Mouse (Mus musculus) lung, embryonic 15.5 days (tissue): ENCODE measurements around the gene Stt3b. TPM values are rescaled to one million over a fixed set of nuclear protein-coding genes. Genes with fewer than 3 reads are reported as not detected.
A peak's percentile ranks its signal among the peaks of the same experiment; 100 is the strongest.

Experiments
- ATAC-seq: fragments of 200-750 bp; cut with Nextera tagmentation; 2 replicates; pipeline ENCODE4 v1.8.0; 2017; ENCODE audit warnings: moderate number of reproducible peaks, borderline replicate concordance; ENCODE audit not compliant: low FRiP score, low TSS enrichment; ENCODE audit errors: extremely low read depth
- H3K27ac ChIP-seq: fragments of 300-500 bp; sonication (generic); 2 replicates; pipeline ENCODE4 v1.5.1; 2015; ENCODE audit warnings: moderate library complexity, mild to moderate bottlenecking, inconsistent platforms
- H3K27me3 ChIP-seq: fragments of 300-500 bp; sonication (generic); 2 replicates; pipeline ENCODE4 v1.6.1; 2015; ENCODE audit warnings: inconsistent platforms
- H3K36me3 ChIP-seq: fragments of 300-500 bp; sonication (generic); 2 replicates; pipeline ENCODE4 v1.6.1; 2015; ENCODE audit warnings: inconsistent platforms
- H3K4me1 ChIP-seq: fragments of 300-500 bp; sonication (generic); 2 replicates; pipeline ENCODE4 v1.6.1; 2015; ENCODE audit warnings: inconsistent platforms
- H3K4me2 ChIP-seq: fragments of 300-500 bp; sonication (generic); 2 replicates; pipeline ENCODE4 v1.6.1; 2015; ENCODE audit warnings: inconsistent platforms, mild to moderate bottlenecking, moderate library complexity
- H3K4me3 ChIP-seq: fragments of 300-500 bp; sonication (generic); 2 replicates; pipeline ENCODE4 v1.5.1; 2015; ENCODE audit warnings: mild to moderate bottlenecking, inconsistent platforms
- H3K9ac ChIP-seq: fragments of 300-500 bp; sonication (generic); 2 replicates; pipeline ENCODE4 v1.6.1; 2015; ENCODE audit warnings: inconsistent platforms
- H3K9me3 ChIP-seq: fragments of 300-500 bp; sonication (generic); 2 replicates; pipeline ENCODE4 v1.6.1; 2016; ENCODE audit warnings: inconsistent platforms
- WGBS: fragments of 180-500 bp; shearing (Covaris S2); methylation state at CpG from one replicate; pipeline ENCODE4 v1.1.7; 2015; 5-methylcytosine and 5-hydroxymethylcytosine counted together
- polyA plus RNA-seq: library from polyadenylated mRNA; unstranded; fragments of >200 nt; fragmentation: Nextera tagmentation; extraction: Ambion mirVana; gene quantifications from 2 replicates; pipeline ENCODE4 v1.2.1, GENCODE M21; 2015

Gene Stt3b
- 98.0 and 103 TPM in 2 replicates for polyA plus RNA-seq

- no peaks in the 10 kb centered on the region for H3K27me3 ChIP-seq
- under 1% methylated on average over 89 of the region's 91 CpGs for WGBS
- peak; percentile 95 for ATAC-seq
- no peaks in the 10 kb centered on the region for H3K9me3 ChIP-seq
- H3K4me3 ChIP-seq: peak within 1 kb of the TSS; percentile 63
- H3K9ac ChIP-seq: peak within 1 kb of the TSS; percentile 97
- peak within 1 kb of the TSS; percentile 59 for H3K4me2 ChIP-seq
- no peaks in the 10 kb centered on the region for H3K36me3 ChIP-seq
- peak within 1 kb of the TSS; percentile 99 for H3K27ac ChIP-seq
- peaks cover 27% of the 10 kb centered on the region for H3K4me1 ChIP-seq
These were observed at the start of gene Stt3b for GRCm38 (mm10) chr9:115310346-115311222. Stt3b (minus strand) TSS chr9:115310421.

DNA sequence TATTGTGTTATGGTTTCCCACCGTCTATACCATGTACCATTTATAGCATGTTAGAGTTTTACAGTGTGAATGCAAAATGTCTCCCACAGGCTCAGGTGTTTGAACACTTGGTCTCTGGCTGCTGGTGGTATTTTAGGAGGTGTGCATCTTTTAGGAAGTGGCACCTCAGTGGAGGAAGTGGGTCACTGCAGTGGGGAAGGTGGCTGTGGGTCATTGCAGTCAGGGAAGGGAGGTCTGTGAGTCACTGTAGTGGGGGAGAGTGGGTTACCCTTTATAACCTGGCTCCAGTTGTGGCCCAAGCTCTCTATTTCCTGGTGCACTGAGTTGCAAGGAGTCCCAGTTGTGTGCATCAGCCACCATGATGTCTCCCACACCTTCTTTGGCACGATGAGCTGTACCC is 48.2 kb upstream of the Stt3b start:
- Histone ChIP-seq H3K4me1 (peaks cover 14% of the 10 kb centered on the region), H3K27ac (no peak overlapping the region), H3K4me3 (no peak overlapping the region), H3K9me3 (no peaks in the 10 kb centered on the region), H3K27me3 (no peaks in the 10 kb centered on the region), H3K36me3 (no peaks in the 10 kb centered on the region), H3K4me2 (no peak overlapping the region), H3K9ac (no peak overlapping the region)
- WGBS: 91% methylated on average over 2 of the region's 2 CpGs
- no peak for ATAC-seq

GRCm38 (mm10) chr9:115357996-115358395 is 47.8 kb upstream of the Stt3b start:
- H3K4me2 ChIP-seq: no peak overlapping the region
- no peak overlapping the region for H3K27ac ChIP-seq
- H3K9ac ChIP-seq: no peak overlapping the region
- H3K27me3 ChIP-seq: no peaks in the 10 kb centered on the region
- no peaks in the 10 kb centered on the region for H3K9me3 ChIP-seq
- 83% methylated on average over 1 of the region's 1 CpGs for WGBS
- no peak for ATAC-seq
- no peaks in the 10 kb centered on the region for H3K36me3 ChIP-seq
- H3K4me3 ChIP-seq: no peak overlapping the region
- H3K4me1 ChIP-seq: peaks cover 14% of the 10 kb centered on the region

- no peak overlapping the region for H3K9ac ChIP-seq
- H3K4me1 ChIP-seq: peaks cover 14% of the 10 kb centered on the region
- H3K36me3 ChIP-seq: no peaks in the 10 kb centered on the region
- H3K27me3 ChIP-seq: no peaks in the 10 kb centered on the region
- H3K9me3 ChIP-seq: no peaks in the 10 kb centered on the region
- peak overlapping the region; percentile 30 for H3K4me2 ChIP-seq
- ATAC-seq: peak; percentile 73
- H3K27ac ChIP-seq: peak overlapping the region; percentile 9
- WGBS: 42% methylated on average over 19 of the region's 19 CpGs
- no peak overlapping the region for H3K4me3 ChIP-seq
These were observed 46.7 kb upstream of the Stt3b start for GRCm38 (mm10) chr9:115356731-115357458.

GRCm38 (mm10) chr9:115355972-115356371 is 45.8 kb upstream of the Stt3b start:
- H3K4me2 ChIP-seq: 0 out of 2 replicates have a peak overlapping the region, but pooled peaks have one; percentile 30
- no peak overlapping the region for H3K9ac ChIP-seq
- 0 out of 2 replicates have a peak overlapping the region, but pooled peaks have one; percentile 9 for H3K27ac ChIP-seq
- ATAC-seq: peak; percentile 65
- no peaks in the 10 kb centered on the region for H3K36me3 ChIP-seq
- H3K4me1 ChIP-seq: peaks cover 14% of the 10 kb centered on the region
- no peaks in the 10 kb centered on the region for H3K9me3 ChIP-seq
- H3K27me3 ChIP-seq: no peaks in the 10 kb centered on the region
- WGBS: 16% methylated on average over 5 of the region's 5 CpGs
- H3K4me3 ChIP-seq: no peak overlapping the region

GRCm38 (mm10) chr9:115349741-115350512 is 39.7 kb upstream of the Stt3b start:
- H3K27me3 ChIP-seq: no peaks in the 10 kb centered on the region
- H3K27ac ChIP-seq: no peak overlapping the region
- no peaks in the 10 kb centered on the region for H3K9me3 ChIP-seq
- no peak overlapping the region for H3K9ac ChIP-seq
- no peaks in the 10 kb centered on the region for H3K4me1 ChIP-seq
- WGBS: 72% methylated on average over 4 of the region's 4 CpGs
- H3K36me3 ChIP-seq: no peaks in the 10 kb centered on the region
- ATAC-seq: no peak
- no peak overlapping the region for H3K4me3 ChIP-seq
- H3K4me2 ChIP-seq: no peak overlapping the region

DNA sequence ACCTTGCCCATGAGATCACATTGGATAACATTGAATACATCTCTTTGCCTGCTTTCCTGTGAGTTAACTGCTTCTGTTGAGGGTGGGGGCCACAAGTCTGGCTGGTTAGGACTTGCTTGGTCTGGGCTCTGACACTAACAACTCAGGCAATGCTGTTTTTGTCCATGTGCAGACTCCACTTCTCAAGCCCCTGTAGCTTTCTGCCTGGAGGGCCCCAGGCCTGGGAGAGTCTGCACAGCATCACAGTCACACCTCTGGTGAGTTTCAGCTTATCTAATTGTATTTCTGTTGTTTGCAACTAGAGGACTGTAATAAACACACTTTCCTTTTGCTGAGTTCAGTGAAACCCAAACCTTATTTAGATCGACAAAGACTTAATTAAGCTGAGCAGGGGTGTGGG is 38.9 kb upstream of the Stt3b start:
- Histone ChIP-seq H3K4me2 (no peak overlapping the region), H3K27ac (no peak overlapping the region), H3K4me1 (no peaks in the 10 kb centered on the region), H3K27me3 (no peaks in the 10 kb centered on the region), H3K4me3 (no peak overlapping the region), H3K9ac (no peak overlapping the region), H3K9me3 (no peaks in the 10 kb centered on the region), H3K36me3 (no peaks in the 10 kb centered on the region)
- WGBS: 46% methylated on average over 1 of the region's 1 CpGs
- no peak for ATAC-seq

DNA sequence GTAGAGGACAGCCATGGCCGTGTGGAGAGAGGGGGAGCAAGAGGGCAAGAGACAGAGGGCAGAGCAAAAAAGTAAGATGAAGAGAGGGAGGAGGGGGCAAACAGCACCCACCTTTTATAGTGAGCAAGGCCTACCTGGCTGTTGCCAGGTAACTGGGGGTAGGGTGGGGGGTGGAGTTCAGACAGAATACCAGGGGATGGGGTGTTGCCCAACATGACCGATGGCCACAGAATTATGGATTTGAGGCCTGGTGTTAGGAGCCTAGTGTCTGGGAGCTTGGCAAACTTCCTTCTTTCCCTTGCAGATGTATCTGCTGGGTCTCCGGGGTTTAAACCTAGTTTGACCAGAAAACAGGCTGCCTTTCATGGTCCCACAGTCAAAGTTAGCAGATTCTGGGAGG is 34.7 kb upstream of the Stt3b start:
- Histone ChIP-seq H3K4me2 (no peak overlapping the region), H3K27ac (no peak overlapping the region), H3K36me3 (no peaks in the 10 kb centered on the region), H3K4me1 (peaks cover 11% of the 10 kb centered on the region; the same call in 1 of the 2 replicates), H3K27me3 (no peaks in the 10 kb centered on the region), H3K4me3 (no peak overlapping the region), H3K9ac (no peak overlapping the region), H3K9me3 (no peaks in the 10 kb centered on the region)
- no peak for ATAC-seq
- 68% methylated on average over 3 of the region's 3 CpGs for WGBS

DNA sequence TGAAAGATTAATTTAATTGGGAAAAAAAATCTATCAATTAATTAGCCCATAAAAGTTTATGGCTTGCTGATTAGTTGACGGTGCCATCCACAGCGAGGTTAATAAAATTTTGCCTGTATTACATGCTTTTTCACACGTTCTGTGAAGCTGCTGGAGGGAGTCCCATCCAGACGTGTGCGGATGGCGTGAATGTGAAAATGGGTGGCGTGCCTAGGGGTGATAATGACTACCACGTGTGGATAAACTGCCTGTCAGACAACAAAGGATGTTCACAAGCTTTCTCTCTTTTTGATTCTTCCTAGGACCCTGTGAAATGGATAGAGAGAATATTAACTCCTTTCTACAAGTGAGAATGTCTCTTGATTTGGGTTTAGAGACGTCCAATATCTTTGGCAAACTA is 31.4 kb upstream of the Stt3b start:
- no peak overlapping the region for H3K4me2 ChIP-seq
- 88% methylated on average over 9 of the region's 9 CpGs for WGBS
- no peaks in the 10 kb centered on the region for H3K27me3 ChIP-seq
- H3K27ac ChIP-seq: no peak overlapping the region
- no peak overlapping the region for H3K4me3 ChIP-seq
- H3K9ac ChIP-seq: no peak overlapping the region
- no peaks in the 10 kb centered on the region for H3K9me3 ChIP-seq
- peaks cover 13% of the 10 kb centered on the region; the same call in 1 of the 2 replicates for H3K4me1 ChIP-seq
- no peak for ATAC-seq
- H3K36me3 ChIP-seq: no peaks in the 10 kb centered on the region

- Histone ChIP-seq H3K4me2 (no peak overlapping the region), H3K4me1 (peaks cover 13% of the 10 kb centered on the region; the same call in 1 of the 2 replicates), H3K9me3 (no peaks in the 10 kb centered on the region), H3K27me3 (no peaks in the 10 kb centered on the region), H3K27ac (no peak overlapping the region), H3K4me3 (no peak overlapping the region), H3K9ac (no peak overlapping the region), H3K36me3 (no peaks in the 10 kb centered on the region)
- ATAC-seq: peak; percentile 50; the same call in 1 of the 2 replicates
- 29% methylated on average over 12 of the region's 12 CpGs for WGBS
These were observed 30.1 kb upstream of the Stt3b start for GRCm38 (mm10) chr9:115340212-115340815.

GRCm38 (mm10) chr9:115338816-115339215 is 28.6 kb upstream of the Stt3b start:
- Histone ChIP-seq H3K4me1 (peaks cover 13% of the 10 kb centered on the region; the same call in 1 of the 2 replicates), H3K4me3 (no peak overlapping the region), H3K4me2 (no peak overlapping the region), H3K9ac (no peak overlapping the region), H3K27me3 (no peaks in the 10 kb centered on the region), H3K9me3 (no peaks in the 10 kb centered on the region), H3K36me3 (no peaks in the 10 kb centered on the region), H3K27ac (no peak overlapping the region)
- WGBS: 43% methylated on average over 6 of the region's 6 CpGs
- no peak for ATAC-seq
